Mouse (Mus musculus): Measurements from ENCODE around the gene Tmco1.
A peak's percentile ranks its signal among the peaks of the same experiment; 100 is the strongest.

Tmco1 gene

DNA sequence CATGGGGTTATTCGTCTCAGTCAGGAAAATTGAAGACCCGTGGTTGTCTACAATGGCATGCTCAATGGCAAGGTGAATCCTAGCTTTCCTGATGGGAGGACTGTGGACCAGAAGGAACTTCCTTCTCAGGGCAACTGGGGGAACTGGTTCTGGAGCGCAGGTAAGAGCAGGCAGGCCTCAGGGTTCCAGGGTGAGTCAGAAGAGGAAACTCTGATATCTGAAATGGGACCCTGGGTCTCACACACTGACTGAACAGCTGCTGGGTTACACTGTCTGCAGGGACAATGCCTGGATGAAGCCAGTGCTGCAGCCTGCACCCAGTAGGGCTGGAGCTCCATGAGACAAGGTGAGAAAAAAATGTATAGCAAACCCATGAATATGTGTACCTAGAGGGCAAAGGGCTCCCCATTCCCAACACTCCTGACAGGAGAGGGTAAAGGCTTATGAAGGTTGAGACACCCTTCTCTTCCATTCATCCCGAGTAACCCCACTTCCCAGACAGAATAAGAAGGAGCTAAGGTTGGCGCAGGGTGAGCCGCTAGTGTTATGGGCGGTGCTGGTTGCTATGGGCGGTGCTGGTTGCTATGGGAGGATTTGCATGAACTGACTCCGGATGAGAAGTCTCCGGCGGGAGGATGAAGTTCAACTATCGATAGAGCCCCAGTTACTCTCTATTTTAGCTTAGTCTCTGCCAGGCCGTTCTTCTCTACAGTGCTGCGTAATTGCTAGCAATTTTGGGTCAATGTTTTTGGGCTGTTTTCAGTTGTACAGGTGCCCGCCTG lies 66.0 kb downstream of the Tmco1 start:
- DNase-seq (ENCODE audit: low spot score), result peak; percentile 61

DNA sequence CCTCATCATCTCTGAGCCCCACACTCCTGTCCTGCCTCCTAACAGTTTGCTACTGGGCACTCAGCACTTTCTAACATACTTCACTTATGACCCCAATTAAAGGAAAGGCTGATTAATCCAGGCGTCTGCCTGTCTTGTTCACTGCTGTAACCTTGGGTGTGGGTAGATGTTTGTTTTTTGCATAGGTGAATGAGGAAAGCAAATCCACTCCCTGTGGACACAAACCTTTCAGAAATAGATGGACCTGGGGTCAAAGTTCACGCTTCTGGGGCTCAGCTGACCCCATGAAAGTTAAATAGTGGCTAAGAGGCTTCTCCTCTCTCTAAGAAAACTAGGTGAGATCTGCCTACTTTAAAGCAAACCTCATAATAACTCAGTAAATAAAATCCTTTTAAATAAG lies 66.8 kb downstream of the Tmco1 start:
- DNase-seq (ENCODE audit: low spot score), result no peak

DNA sequence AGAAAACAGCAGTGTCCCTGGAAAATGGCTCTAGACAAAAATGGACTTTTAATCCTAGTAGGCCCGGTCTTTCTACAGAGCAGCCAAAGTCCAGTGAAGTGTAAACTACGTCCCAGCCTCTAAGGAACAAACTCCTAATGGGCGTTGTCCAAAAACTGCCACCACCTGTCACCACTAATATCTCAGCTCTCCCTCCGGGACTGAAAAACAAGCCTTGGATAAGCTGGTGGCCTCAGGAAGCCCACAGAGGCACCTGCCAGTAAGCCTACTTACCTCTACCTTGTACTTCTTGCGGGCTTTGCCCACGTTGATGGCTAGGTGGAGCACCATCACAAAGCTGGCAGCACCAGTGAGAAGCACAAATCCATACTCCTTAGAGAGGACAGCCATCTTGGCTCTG lies 69.8 kb downstream of the Tmco1 start:
- DNase-seq (ENCODE audit: low spot score), result no peak

DNA sequence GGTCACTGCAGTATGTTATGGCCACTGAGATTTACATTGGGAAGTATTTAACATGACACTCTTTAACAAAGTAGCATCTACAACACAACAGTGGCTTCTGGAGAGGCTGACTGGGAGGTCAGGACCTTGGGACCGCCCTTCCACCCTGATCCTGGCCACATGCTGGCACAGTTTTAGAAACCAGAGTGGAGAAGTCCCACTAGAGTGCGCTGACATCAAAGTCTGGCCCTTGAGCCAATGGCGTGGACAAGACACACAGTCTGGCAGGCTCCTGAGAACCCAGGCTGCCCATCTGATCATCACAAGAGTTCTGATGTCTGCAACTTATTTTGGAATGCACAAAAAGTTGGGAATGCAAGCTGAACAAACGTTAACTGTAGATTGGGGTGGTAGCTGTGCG lies 71.6 kb downstream of the Tmco1 start:
- no peak for DNase-seq (ENCODE audit: low spot score)

DNA sequence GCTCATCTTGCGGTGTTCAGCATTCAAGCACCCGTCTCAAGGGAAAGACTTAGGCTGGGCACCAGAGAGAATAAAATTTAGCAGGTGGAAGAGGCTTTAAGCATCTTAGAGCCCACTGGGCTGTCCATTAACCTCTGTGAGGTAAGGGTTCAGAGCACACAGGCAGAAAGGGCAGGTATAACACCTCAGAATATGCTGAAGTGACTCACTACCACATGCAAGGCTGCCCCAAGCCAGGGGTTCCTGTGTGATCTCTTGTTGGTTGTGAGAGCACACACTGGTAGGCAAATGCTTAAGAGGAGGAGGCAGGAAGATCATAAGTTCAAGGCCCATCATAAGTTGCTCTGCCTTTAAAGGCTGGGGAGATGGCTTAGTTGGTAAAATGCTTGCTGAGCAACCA lies 72.0 kb downstream of the Tmco1 start:
- no peak for DNase-seq (ENCODE audit: low spot score)

DNA sequence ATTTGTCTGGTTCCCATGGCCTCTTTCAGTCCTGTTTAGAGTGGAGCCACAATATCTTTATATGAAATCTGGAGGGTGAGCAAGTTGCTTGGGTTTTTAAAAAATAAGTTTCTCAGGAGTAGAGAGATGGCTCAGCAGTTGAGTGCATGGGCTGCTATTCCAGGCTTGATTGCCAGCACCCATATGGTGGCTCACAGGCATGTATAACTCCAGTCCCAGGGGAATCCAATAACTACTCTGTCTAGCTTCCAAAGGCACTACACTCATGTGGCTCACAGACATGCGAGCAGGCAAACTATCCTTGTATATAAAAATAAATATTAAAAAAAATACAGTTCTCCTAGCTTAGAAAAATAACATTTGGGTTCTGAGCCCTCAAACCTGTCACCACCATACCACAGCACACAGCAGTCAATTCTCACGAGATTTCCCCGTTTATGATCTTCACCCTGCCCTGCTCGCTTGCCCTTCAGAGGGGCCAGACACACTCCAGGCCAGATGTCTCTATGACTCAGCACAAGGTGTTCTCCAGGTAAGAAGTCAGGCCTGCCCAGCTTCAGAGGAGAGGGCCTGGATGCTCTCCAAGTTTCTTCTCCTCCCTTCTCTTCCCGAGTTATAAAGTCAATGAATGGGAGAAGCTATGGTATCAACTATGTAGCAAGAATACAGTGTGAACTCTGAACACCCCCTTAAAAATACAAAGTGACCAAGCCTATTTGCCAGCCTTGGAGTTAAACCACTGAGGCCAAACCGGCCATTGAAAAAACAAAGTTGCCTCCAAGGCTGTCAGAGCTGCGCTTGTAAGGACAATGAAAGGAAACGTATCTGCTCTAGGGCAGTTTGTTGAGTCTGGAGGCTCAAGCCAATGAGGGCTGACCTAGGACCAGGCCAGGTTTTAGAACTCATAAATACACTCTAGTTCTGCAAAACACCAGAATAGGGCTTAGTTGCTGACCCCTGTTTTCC lies 73.2 kb downstream of the Tmco1 start:
- DNase-seq (ENCODE audit: low spot score), result no peak

DNA sequence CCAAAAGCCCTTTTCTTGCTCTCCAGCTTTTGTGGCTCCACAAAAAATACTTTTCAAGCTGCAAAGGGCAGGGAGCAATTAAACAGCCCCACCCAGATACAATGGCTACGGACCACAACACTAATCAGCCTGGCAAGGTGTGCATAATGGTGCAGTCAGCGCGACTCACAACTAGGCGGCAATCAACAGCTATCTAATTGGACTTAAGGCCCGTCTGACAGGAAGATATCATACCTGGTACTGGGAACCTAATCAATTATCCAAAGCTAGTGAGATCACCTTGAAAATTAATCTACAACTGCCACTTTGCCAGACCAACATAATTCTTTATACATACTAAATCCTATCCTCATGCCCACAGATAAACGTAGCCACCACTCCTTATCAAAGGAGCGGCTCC lies 74.1 kb downstream of the Tmco1 start:
- no peak for DNase-seq (ENCODE audit: low spot score)

DNA sequence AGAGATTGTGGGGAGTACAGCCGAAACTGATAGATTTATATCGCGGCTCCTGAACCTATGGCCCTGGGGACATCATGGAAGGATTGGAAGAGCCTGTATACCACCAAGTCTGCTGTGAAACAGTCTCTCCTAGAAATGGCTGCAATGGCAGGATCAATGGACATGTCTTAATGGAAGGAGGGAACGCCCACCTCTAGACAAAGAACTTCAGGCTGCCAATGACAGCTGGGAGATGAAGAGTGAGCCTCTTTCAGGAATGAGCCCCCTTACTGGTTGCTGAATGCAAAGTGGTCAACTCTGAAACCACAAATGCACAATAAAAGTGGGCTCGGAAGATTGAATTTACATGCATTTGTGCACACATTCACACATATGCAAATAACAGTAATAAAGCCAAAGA lies 74.6 kb downstream of the Tmco1 start:
- no peak for DNase-seq (ENCODE audit: low spot score)

DNA sequence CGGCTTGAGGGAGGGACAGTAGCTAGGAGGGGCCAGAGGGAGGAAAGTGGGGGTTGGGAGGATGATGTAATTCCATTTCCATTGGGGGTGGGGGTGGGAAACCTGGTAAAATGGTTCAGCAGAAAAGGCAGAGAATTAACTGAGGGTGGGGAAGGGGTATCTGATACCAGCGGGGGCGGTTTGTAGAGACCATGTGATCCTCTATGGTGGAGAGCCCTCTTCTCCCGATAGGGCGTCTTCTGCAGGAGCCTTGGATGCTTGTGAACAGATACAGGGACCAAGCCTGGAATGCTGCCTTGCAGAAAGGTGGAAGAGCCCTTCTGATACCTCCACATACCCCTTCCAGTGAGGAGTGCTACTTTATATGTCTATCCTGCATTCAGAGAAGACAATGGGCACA lies 75.0 kb downstream of the Tmco1 start:
- DNase-seq (ENCODE audit: low spot score), result no peak
